Mouse (Mus musculus): Measurements from ENCODE around the gene Tsacc.
"Not testable (repeated sequence)": the region's sequence is repeated elsewhere in the genome, so short reads cannot be mapped to it uniquely, and the experiment has no call there.

Gene Tsacc

GRCm38 (mm10) chr3:88296561-88297318 lies at the start of gene Tsacc, which contains the start of gene Cct3:
Gene Tsacc, minus strand, starts transcription at chr3:88296999.
Gene Cct3, plus strand, starts transcription at chr3:88297116.
- peak; percentile 98 for DNase-seq (ENCODE audit: low read depth)

- DNase-seq (ENCODE audit: low read depth): no peak
Observed at GRCm38 (mm10) chr3:88339006-88339405, 42.2 kb upstream of the Tsacc start.

GRCm38 (mm10) chr3:88338316-88338715 lies 41.5 kb upstream of the Tsacc start:
- no peak for DNase-seq (ENCODE audit: low read depth)

- DNase-seq (ENCODE audit: low read depth): peak; percentile 50
Observed at GRCm38 (mm10) chr3:88337367-88338020, 40.7 kb upstream of the Tsacc start.

GRCm38 (mm10) chr3:88336058-88337013 lies 39.5 kb upstream of the Tsacc start, which contains the start of the genes Tmem79 and Smg5:
Gene Tmem79, minus strand, starts transcription at chr3:88336148.
Gene Smg5, plus strand, starts transcription at chr3:88336260.
- DNase-seq (ENCODE audit: low read depth): peak; percentile 88

GRCm38 (mm10) chr3:88335436-88336053 lies 38.7 kb upstream of the Tsacc start:
- DNase-seq (ENCODE audit: low read depth): no peak

- no peak for DNase-seq (ENCODE audit: low read depth)
Observed at GRCm38 (mm10) chr3:88334902-88335435, 38.2 kb upstream of the Tsacc start.

GRCm38 (mm10) chr3:88334029-88334658 lies 37.3 kb upstream of the Tsacc start:
- no peak for DNase-seq (ENCODE audit: low read depth)

- DNase-seq (ENCODE audit: low read depth): peak; percentile 62
Observed at GRCm38 (mm10) chr3:88331282-88331681, 34.5 kb upstream of the Tsacc start.

- DNase-seq (ENCODE audit: low read depth): no peak
Observed at GRCm38 (mm10) chr3:88328956-88329355, 32.2 kb upstream of the Tsacc start.

GRCm38 (mm10) chr3:88324951-88325405 lies 28.2 kb upstream of the Tsacc start, which contains the start of gene Glmp:
Gene Glmp, plus strand, starts transcription at chr3:88325023.
- peak; percentile 54 for DNase-seq (ENCODE audit: low read depth)

- DNase-seq (ENCODE audit: low read depth): no peak
Observed at GRCm38 (mm10) chr3:88299172-88299571, 2.4 kb upstream of the Tsacc start.

GRCm38 (mm10) chr3:88297321-88297851 lies 587 bp upstream of the Tsacc start:
- DNase-seq (ENCODE audit: low read depth): peak; percentile 35

GRCm38 (mm10) chr3:88296110-88296560 lies 664 bp downstream of the Tsacc start:
- no peak for DNase-seq (ENCODE audit: low read depth)

GRCm38 (mm10) chr3:88295272-88295671 lies 1.5 kb downstream of the Tsacc start:
- not testable (repeated sequence) for DNase-seq (ENCODE audit: low read depth)

- DNase-seq (ENCODE audit: low read depth): peak; percentile 20
Observed at GRCm38 (mm10) chr3:88291970-88292369, 4.8 kb downstream of the Tsacc start.

- DNase-seq (ENCODE audit: low read depth): not testable (repeated sequence)
Observed at GRCm38 (mm10) chr3:88288133-88288713, 8.6 kb downstream of the Tsacc start.

- DNase-seq (ENCODE audit: low read depth): no peak
Observed at GRCm38 (mm10) chr3:88287110-88287509, 9.7 kb downstream of the Tsacc start, which contains the start of gene Gm38392. Gene Gm38392, minus strand, starts transcription at chr3:88287210.

- not testable (repeated sequence) for DNase-seq (ENCODE audit: low read depth)
Observed at GRCm38 (mm10) chr3:88285565-88285895, 11.3 kb downstream of the Tsacc start.
